Mouse (Mus musculus) myocyte (in vitro differentiated cells): ENCODE measurements around the gene Trp73. TPM values are rescaled to one million over a fixed set of nuclear protein-coding genes. Genes with fewer than 3 reads are reported as not detected.

Experiments
- H3K27me3 ChIP-seq: one replicate; pipeline ENCODE4 v1.6.1; 2011; ENCODE audit not compliant: control insufficient read depth, insufficient read depth, insufficient read length
- H3K36me3 ChIP-seq: one replicate; pipeline ENCODE4 v1.6.1; 2011; ENCODE audit not compliant: control insufficient read depth, insufficient read depth
- H3K4me2 ChIP-seq: one replicate; pipeline ENCODE4 v1.6.1; 2011; ENCODE audit warnings: low read depth, control low read depth
- H3K4me3 ChIP-seq: one replicate; pipeline ENCODE4 v1.5.1; 2011; ENCODE audit warnings: mild to moderate bottlenecking, control low read depth, moderate library complexity
- H3K79me2 ChIP-seq: one replicate; pipeline ENCODE4 v1.6.1; 2011; ENCODE audit not compliant: control insufficient read depth, insufficient read depth
- H3ac ChIP-seq: one replicate; pipeline ENCODE4 v1.6.1; 2011; ENCODE audit not compliant: control insufficient read depth, insufficient read length
- CEBPB ChIP-seq: IDR thresholded peaks from 2 replicates; pipeline ENCODE4 v1.6.1; 2011; ENCODE audit warnings: mild to moderate bottlenecking, moderate library complexity; ENCODE audit not compliant: poor library complexity, insufficient read depth, severe bottlenecking
- E2F4 ChIP-seq: IDR thresholded peaks from one replicate; pipeline ENCODE4 v1.6.1; 2011; ENCODE audit warnings: mild to moderate bottlenecking, control low read depth, moderate library complexity; ENCODE audit not compliant: insufficient read depth
- MAX ChIP-seq: IDR thresholded peaks from one replicate; pipeline ENCODE4 v1.6.1; 2011; ENCODE audit warnings: low read depth, mild to moderate bottlenecking, control low read depth
- MYOD1 ChIP-seq, 3 experiments: IDR thresholded peaks; one replicate each; pipeline ENCODE4 v1.6.1; 2011; ENCODE audit warnings: control low read depth in 2 of 3, low read depth in 2 of 3, mild to moderate bottlenecking in 2 of 3, moderate library complexity in 1 of 3; ENCODE audit not compliant: insufficient read length in 2 of 3, control insufficient read depth in 1 of 3
- MYOG ChIP-seq, 3 experiments: IDR thresholded peaks; one replicate each; pipeline ENCODE4 v1.6.1; 2011; ENCODE audit warnings: control low read depth in 2 of 3, low read depth in 2 of 3, mild to moderate bottlenecking in 2 of 3; ENCODE audit not compliant: insufficient read length in 2 of 3, control insufficient read depth in 1 of 3, insufficient read depth in 1 of 3
- POLR2A ChIP-seq: IDR thresholded peaks from one replicate; pipeline ENCODE4 v1.6.1; 2011; ENCODE audit warnings: low read depth, mild to moderate bottlenecking, control low read depth, moderate library complexity; ENCODE audit not compliant: insufficient read length
- POLR2AphosphoS2 ChIP-seq: IDR thresholded peaks from one replicate; pipeline ENCODE4 v1.6.1; 2011; ENCODE audit warnings: low read depth, control low read depth; ENCODE audit not compliant: insufficient read length
- REST ChIP-seq: IDR thresholded peaks from one replicate; pipeline ENCODE4 v1.6.1; 2011; ENCODE audit warnings: mild to moderate bottlenecking, control low read depth, moderate library complexity; ENCODE audit not compliant: insufficient read depth, insufficient read length
- SRF ChIP-seq: IDR thresholded peaks from one replicate; pipeline ENCODE4 v1.6.1; 2011; ENCODE audit warnings: low read depth; ENCODE audit not compliant: control insufficient read depth, insufficient read length
- TCF12 ChIP-seq: IDR thresholded peaks from one replicate; pipeline ENCODE4 v1.6.1; 2011; ENCODE audit warnings: mild to moderate bottlenecking, control low read depth; ENCODE audit not compliant: poor library complexity, insufficient read depth, severe bottlenecking
- TCF3 ChIP-seq: IDR thresholded peaks from one replicate; pipeline ENCODE4 v1.6.1; 2011; ENCODE audit warnings: low read depth, control low read depth; ENCODE audit not compliant: insufficient read length
- USF1 ChIP-seq: IDR thresholded peaks from one replicate; pipeline ENCODE4 v1.6.1; 2011; ENCODE audit warnings: low read depth, mild to moderate bottlenecking, control low read depth, moderate library complexity
- polyA plus RNA-seq: library from polyadenylated mRNA; unstranded; fragments of >200 nt; fragmentation: generic; extraction: Trizol; gene quantifications from one replicate; pipeline ENCODE4 v1.2.1, GENCODE M21; 2012; ENCODE audit warnings: missing spikeins

The Trp73 gene
- polyA plus RNA-seq, 1 experiment, result not detected

DNA sequence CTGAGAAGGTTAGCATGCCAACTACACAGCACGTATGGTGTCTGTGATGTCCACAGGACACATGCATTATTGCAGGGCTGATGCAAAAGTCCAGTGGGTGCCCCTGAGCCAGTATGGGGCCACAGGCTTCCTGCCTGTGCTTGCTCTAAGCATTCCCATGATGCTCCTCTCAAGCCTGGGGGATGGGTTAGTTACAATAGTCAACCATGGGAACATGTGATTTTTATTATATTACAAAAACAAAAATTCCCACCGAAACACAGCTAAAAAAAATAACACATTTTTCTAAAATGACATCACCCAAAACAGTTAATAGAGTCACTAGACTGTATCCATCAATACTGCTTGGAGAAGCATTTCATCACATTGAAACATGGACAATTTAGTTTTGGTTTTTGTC, 84.0 kb downstream of the Trp73 start:
- H3K4me2 ChIP-seq, result no peak overlapping the region
- no peak overlapping the region for H3K4me3 ChIP-seq
- no peaks in the 10 kb centered on the region for H3K36me3 ChIP-seq
- TF ChIP-seq MYOG (IDR thresholded peaks at IDR 0.05; ENCODE audit: control insufficient read depth in 1 of 3, insufficient read depth in 1 of 3, insufficient read length in 2 of 3, low read depth in 2 of 3) (no peak), MYOD1 (IDR thresholded peaks at IDR 0.05; ENCODE audit: control insufficient read depth in 1 of 3, insufficient read length in 2 of 3, low read depth in 2 of 3) (no peak), POLR2AphosphoS2 (no peak), USF1 (no peak), TCF12 (no peak), MAX (no peak), REST (no peak), TCF3 (no peak), E2F4 (no peak), SRF (no peak), CEBPB (no peak), POLR2A (no peak)
- H3ac ChIP-seq, result no peak overlapping the region
- peaks cover 22% of the 10 kb centered on the region for H3K27me3 ChIP-seq
- no peaks in the 10 kb centered on the region for H3K79me2 ChIP-seq

- Histone ChIP-seq H3K4me2 (no peak overlapping the region), H3K27me3 (peaks cover 22% of the 10 kb centered on the region), H3K79me2 (no peaks in the 10 kb centered on the region), H3K36me3 (no peaks in the 10 kb centered on the region), H3ac (no peak overlapping the region), H3K4me3 (no peak overlapping the region)
- TF ChIP-seq MAX, result no peak
- TF ChIP-seq CEBPB, result no peak
- TF ChIP-seq POLR2AphosphoS2, result no peak
- TF ChIP-seq TCF3, result no peak
- no peak for TF ChIP-seq POLR2A
These were observed 84.5 kb downstream of the Trp73 start for GRCm38 (mm10) chr4:154055482-154055881.

DNA sequence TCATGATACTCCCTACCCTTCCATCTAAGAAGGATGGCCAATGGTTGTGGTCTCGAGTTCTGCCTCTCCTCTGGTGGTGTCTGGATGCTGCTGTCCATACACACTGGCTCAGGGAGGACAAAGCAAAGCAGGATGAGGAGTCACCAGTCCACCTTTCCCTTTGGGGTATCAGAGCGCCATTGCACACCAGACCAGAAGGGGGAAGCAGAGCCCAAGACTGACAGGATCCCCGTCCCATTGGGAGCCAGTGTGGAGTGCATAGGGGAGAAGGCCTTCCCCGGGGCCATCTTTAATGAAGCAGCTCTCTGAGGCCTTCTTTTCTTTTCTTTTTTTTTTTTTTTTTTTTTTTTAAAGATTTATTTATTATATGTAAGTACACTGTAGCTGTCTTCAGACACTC, 86.9 kb downstream of the Trp73 start:
- Histone ChIP-seq H3ac (no peak overlapping the region), H3K4me2 (no peak overlapping the region), H3K4me3 (no peak overlapping the region), H3K27me3 (peaks cover 4% of the 10 kb centered on the region), H3K79me2 (no peaks in the 10 kb centered on the region), H3K36me3 (no peaks in the 10 kb centered on the region)
- TF ChIP-seq MAX, result no peak
- TF ChIP-seq SRF, result no peak
- TF ChIP-seq POLR2A, result no peak
- no peak for TF ChIP-seq USF1
- TF ChIP-seq TCF12, result no peak
- TF ChIP-seq TCF3, result no peak
- TF ChIP-seq REST, result no peak
- TF ChIP-seq MYOG (IDR thresholded peaks at IDR 0.05; ENCODE audit: control insufficient read depth in 1 of 3, insufficient read depth in 1 of 3, insufficient read length in 2 of 3, low read depth in 2 of 3), result no peak
- no peak for TF ChIP-seq E2F4
- TF ChIP-seq POLR2AphosphoS2, result no peak
- TF ChIP-seq MYOD1 (IDR thresholded peaks at IDR 0.05; ENCODE audit: control insufficient read depth in 1 of 3, insufficient read length in 2 of 3, low read depth in 2 of 3), result no peak
- no peak for TF ChIP-seq CEBPB

GRCm38 (mm10) chr4:154051401-154051800, 88.6 kb downstream of the Trp73 start:
- Histone ChIP-seq H3K79me2 (no peaks in the 10 kb centered on the region), H3ac (no peak overlapping the region), H3K27me3 (peaks cover 4% of the 10 kb centered on the region), H3K36me3 (no peaks in the 10 kb centered on the region), H3K4me2 (no peak overlapping the region), H3K4me3 (no peak overlapping the region)
- TF ChIP-seq MAX (no peak), MYOD1 (IDR thresholded peaks at IDR 0.05; ENCODE audit: control insufficient read depth in 1 of 3, insufficient read length in 2 of 3, low read depth in 2 of 3) (no peak), E2F4 (no peak), TCF3 (no peak), POLR2AphosphoS2 (no peak), POLR2A (no peak), TCF12 (no peak), SRF (no peak), CEBPB (no peak), REST (no peak), MYOG (IDR thresholded peaks at IDR 0.05; ENCODE audit: control insufficient read depth in 1 of 3, insufficient read depth in 1 of 3, insufficient read length in 2 of 3, low read depth in 2 of 3) (no peak), USF1 (no peak)

DNA sequence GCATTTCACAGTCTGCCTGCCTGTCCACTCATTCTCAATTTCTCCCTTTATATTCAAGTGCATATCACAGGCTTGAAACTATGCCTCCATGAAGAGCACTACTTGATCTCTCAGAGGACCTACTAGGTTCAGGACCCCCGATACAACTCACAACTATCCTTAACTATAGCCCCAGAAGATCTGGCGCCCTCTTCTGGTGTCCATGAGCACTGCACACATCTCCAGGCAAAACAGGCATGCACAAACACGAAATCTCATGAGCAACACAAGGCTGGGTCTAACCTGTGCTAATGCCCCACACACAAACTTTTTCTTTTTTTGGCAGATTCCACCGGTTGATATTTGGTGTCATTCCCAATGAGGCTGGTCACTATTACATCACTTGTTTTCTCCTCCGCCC, 94.2 kb downstream of the Trp73 start:
- H3K27me3 ChIP-seq, result peaks cover 19% of the 10 kb centered on the region
- no peak overlapping the region for H3K4me3 ChIP-seq
- no peak overlapping the region for H3ac ChIP-seq
- H3K4me2 ChIP-seq, result no peak overlapping the region
- H3K79me2 ChIP-seq, result no peaks in the 10 kb centered on the region
- TF ChIP-seq REST, result no peak
- TF ChIP-seq MYOD1 (IDR thresholded peaks at IDR 0.05; ENCODE audit: control insufficient read depth in 1 of 3, insufficient read length in 2 of 3, low read depth in 2 of 3), result no peak
- no peak for TF ChIP-seq E2F4
- no peak for TF ChIP-seq TCF12
- no peak for TF ChIP-seq MAX
- TF ChIP-seq MYOG (IDR thresholded peaks at IDR 0.05; ENCODE audit: control insufficient read depth in 1 of 3, insufficient read depth in 1 of 3, insufficient read length in 2 of 3, low read depth in 2 of 3), result no peak
- no peak for TF ChIP-seq USF1
- no peaks in the 10 kb centered on the region for H3K36me3 ChIP-seq
